In genomic region chr12:55438611-55439137, GRCm38 (mm10) we compare ENCODE assay signal across 8 mouse cellular contexts. TPM values are rescaled to one million over a fixed set of nuclear protein-coding genes. Genes with fewer than 3 reads are reported as not detected.
DNase-seq lines count a peak whose midpoint lies in the region; ATAC-seq and TF ChIP-seq lines count a peak whose summit lies in the region.

No protein-coding gene starts in this region.

- no peak for TF ChIP-seq CTCF in lung, postnatal 0 days (IDR thresholded peaks at IDR 0.05)

- peaks cover 18% of the 10 kb centered on the region; the same call in 1 of the 2 replicates for H3K4me1 ChIP-seq in lung, postnatal 0 days (ENCODE audit: insufficient read depth, low read depth, low read length)
- peaks cover 8% of the 10 kb centered on the region for H3K4me1 ChIP-seq in forebrain, embryonic 11.5 days (replicated peaks; ENCODE audit: control insufficient read depth, insufficient read depth, low read length)
- peaks cover 37% of the 10 kb centered on the region for H3K4me1 ChIP-seq in limb, embryonic 14.5 days (ENCODE audit: control insufficient read depth, insufficient read depth, low read length)

- no peak overlapping the region for H3K4me3 ChIP-seq in lung, postnatal 0 days (ENCODE audit: low read depth, low read length)
- H3K4me3 ChIP-seq in forebrain, embryonic 11.5 days (ENCODE audit: low read depth, low read length), result peak overlapping the region; percentile 15; the same call in 1 of the 2 replicates
- no peak overlapping the region for H3K4me3 ChIP-seq in limb, embryonic 14.5 days (replicated peaks; ENCODE audit: low read length)

- H3K9ac ChIP-seq in lung, postnatal 0 days (replicated peaks; ENCODE audit: low read depth), result no peak overlapping the region
- peak overlapping the region; percentile 45 for H3K9ac ChIP-seq in forebrain, embryonic 11.5 days (ENCODE audit: low read length)
- H3K9ac ChIP-seq in limb, embryonic 14.5 days (ENCODE audit: low read depth, low read length, severe bottlenecking), result peak overlapping the region; percentile 44

- 19% methylated on average over 11 of the region's 11 CpGs for WGBS in lung, postnatal 0 days
- WGBS in forebrain, embryonic 11.5 days, result 6% methylated on average over 11 of the region's 11 CpGs
- 10% methylated on average over 11 of the region's 11 CpGs for WGBS in limb, embryonic 14.5 days

- TF ChIP-seq POLR2A in limb, embryonic 14.5 days (IDR thresholded peaks at IDR 0.05; ENCODE audit: borderline replicate concordance, extremely low read depth, insufficient read depth, insufficient read length), result no peak

- peak; percentile 43 for DNase-seq in lung, postnatal 0 days (ENCODE audit: low spot score)
- no peak for DNase-seq in lung, postnatal 25 days (ENCODE audit: low spot score)
- peak; percentile 64 for DNase-seq in forebrain, embryonic 11.5 days (ENCODE audit: low spot score)
- peak; percentile 46 for DNase-seq in limb, embryonic 14.5 days (ENCODE audit: low spot score)
- peak; percentile 35 for DNase-seq in yolk sac, embryonic 10.5 days (ENCODE audit: low spot score)
- no peak for DNase-seq in left cerebral cortex, adult 11 months (ENCODE audit: low spot score)
- DNase-seq in lung, postnatal 10 days, result no peak
- DNase-seq in urinary bladder, adult 18-20 months (ENCODE audit: low spot score in 2 of 2), result no peak

- no peak overlapping the region for H3K4me2 ChIP-seq in lung, postnatal 0 days (replicated peaks; ENCODE audit: low read depth, low read length)
- H3K4me2 ChIP-seq in forebrain, embryonic 11.5 days (ENCODE audit: low read depth, low read length, severe bottlenecking), result peak overlapping the region; percentile 39; the same call in 1 of the 2 replicates
- H3K4me2 ChIP-seq in limb, embryonic 14.5 days (replicated peaks; ENCODE audit: low read depth, low read length, severe bottlenecking), result peak overlapping the region; percentile 40

- H3K27ac ChIP-seq in lung, postnatal 0 days (ENCODE audit: low read length), result no peak overlapping the region
- peak overlapping the region; percentile 37; the same call in 1 of the 2 replicates for H3K27ac ChIP-seq in forebrain, embryonic 11.5 days (ENCODE audit: low read depth, low read length)
- peak overlapping the region; percentile 72 for H3K27ac ChIP-seq in limb, embryonic 14.5 days (replicated peaks; ENCODE audit: low read depth, low read length)

- H3K36me3 ChIP-seq in lung, postnatal 0 days (ENCODE audit: insufficient read depth, low read length), result no peaks in the 10 kb centered on the region
- no peaks in the 10 kb centered on the region for H3K36me3 ChIP-seq in forebrain, embryonic 11.5 days (ENCODE audit: control insufficient read depth, insufficient read depth, low read length)
- no peaks in the 10 kb centered on the region for H3K36me3 ChIP-seq in limb, embryonic 14.5 days (ENCODE audit: control insufficient read depth, insufficient read depth, low read length)

- TF ChIP-seq EP300 in lung, postnatal 0 days (IDR thresholded peaks at IDR 0.05), result no peak

- H3K9me3 ChIP-seq in lung, postnatal 0 days (ENCODE audit: low read length), result no peaks in the 10 kb centered on the region
- H3K9me3 ChIP-seq in forebrain, embryonic 11.5 days (ENCODE audit: control insufficient read depth, low read length), result no peaks in the 10 kb centered on the region
- no peaks in the 10 kb centered on the region for H3K9me3 ChIP-seq in limb, embryonic 14.5 days (ENCODE audit: control insufficient read depth, low read length)

- H3K27me3 ChIP-seq in lung, postnatal 0 days (replicated peaks; ENCODE audit: insufficient read depth, low read length), result no peaks in the 10 kb centered on the region
- no peaks in the 10 kb centered on the region for H3K27me3 ChIP-seq in forebrain, embryonic 11.5 days (ENCODE audit: control insufficient read depth, insufficient read depth, low read length)
- H3K27me3 ChIP-seq in limb, embryonic 14.5 days (ENCODE audit: control insufficient read depth, insufficient read depth, low read length), result no peaks in the 10 kb centered on the region

- no peak for ATAC-seq in lung, postnatal 0 days
- ATAC-seq in forebrain, embryonic 11.5 days (replicated peaks; ENCODE audit: low FRiP score), result peak; percentile 66; the same call in 1 of the 2 replicates
- peak; percentile 34; the same call in 1 of the 2 replicates for ATAC-seq in limb, embryonic 14.5 days (ENCODE audit: low FRiP score, low read depth)

RNA-seq across cellular contexts. Expression of gene Nfkbia, which starts 53.8 kb away (rescaled TPM):
- 184 and 297 TPM in 2 replicates for polyA plus RNA-seq in lung, postnatal 0 days (2015; fragmentation: Nextera tagmentation; extraction: Ambion mirVana)
- 40.8 and 41.2 TPM in 2 replicates for polyA plus RNA-seq in forebrain, embryonic 11.5 days (2014; fragmentation: Nextera tagmentation; extraction: Ambion mirVana)
- 76.0 and 110 TPM in 2 replicates for polyA plus RNA-seq in limb, embryonic 14.5 days (2012; rRNA removed)
- polyA plus RNA-seq in limb, embryonic 14.5 days (2014; fragmentation: Nextera tagmentation; extraction: Ambion mirVana), result 111 and 123 TPM in 2 replicates

RNA-seq across cellular contexts. Expression of gene Psma6, which starts 54.7 kb away (rescaled TPM):
- polyA plus RNA-seq in lung, postnatal 0 days (2015; fragmentation: Nextera tagmentation; extraction: Ambion mirVana), result 281 and 292 TPM in 2 replicates
- polyA plus RNA-seq in forebrain, embryonic 11.5 days (2014; fragmentation: Nextera tagmentation; extraction: Ambion mirVana), result 425 and 448 TPM in 2 replicates
- 140 and 167 TPM in 2 replicates for polyA plus RNA-seq in limb, embryonic 14.5 days (2012; rRNA removed)
- 416 and 425 TPM in 2 replicates for polyA plus RNA-seq in limb, embryonic 14.5 days (2014; fragmentation: Nextera tagmentation; extraction: Ambion mirVana)

Comparison
In these comparisons a context has a peak if more than half of its experiments do, and no peak if none do; other contexts are left out.
1. DNase-seq: peak in lung, postnatal 0 days (single experiment), forebrain, embryonic 11.5 days (single experiment), limb, embryonic 14.5 days (single experiment) and yolk sac, embryonic 10.5 days (single experiment); none in lung, postnatal 25 days (single experiment), left cerebral cortex, adult 11 months (single experiment), lung, postnatal 10 days (single experiment) and urinary bladder, adult 18-20 months (0 of 2).